Mouse (Mus musculus): ENCODE measurements at regions not wholly inside any gene's neighbourhood (a gene's known extent, or its start where the extent isn't known, plus 50 kb on each side); places are given as distances from the start of the nearest gene placed in this dataset.

DNA sequence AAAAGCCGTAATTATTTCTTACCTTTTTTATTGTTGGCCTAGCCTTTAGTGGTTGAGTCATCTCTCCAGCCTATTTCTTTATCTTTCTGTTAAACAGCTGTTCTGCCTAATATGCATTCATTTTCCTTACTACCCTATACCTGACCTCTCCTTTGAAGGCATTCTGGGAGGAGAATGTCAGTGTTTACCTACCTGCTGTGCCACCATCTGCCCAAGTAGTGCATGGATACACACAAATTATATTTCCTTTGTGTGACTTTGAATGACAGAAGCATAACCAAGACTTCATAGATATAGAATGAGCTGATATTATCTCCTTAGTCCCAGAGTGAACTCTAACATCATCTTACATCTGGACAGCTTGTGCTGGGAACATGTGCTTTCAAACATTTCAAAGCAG, 293.5 kb upstream of the Tom1l1 start:
- in situ Hi-C loops (cut with MboI, MseI) = no loop called here

DNA sequence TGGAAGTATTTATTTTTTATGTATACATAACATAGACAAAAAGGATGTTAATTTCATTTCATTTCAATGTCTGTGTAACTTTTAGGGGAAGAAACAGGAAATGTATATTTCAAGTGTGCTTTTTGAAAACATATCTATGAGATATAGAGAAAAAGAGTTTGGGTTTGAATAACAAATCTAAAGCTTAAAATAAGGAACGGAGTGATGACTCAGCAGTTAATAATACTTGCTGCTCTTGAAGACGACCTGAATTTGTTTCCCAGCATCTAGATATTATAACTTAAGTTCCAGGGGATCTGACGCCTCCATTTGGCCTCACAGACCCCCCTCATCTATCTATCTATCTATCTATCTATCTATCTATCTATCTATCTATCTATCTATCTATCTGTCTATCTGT, 290.1 kb upstream of the Tom1l1 start:
- in situ Hi-C loops (cut with MboI, MseI) = no loop called here

DNA sequence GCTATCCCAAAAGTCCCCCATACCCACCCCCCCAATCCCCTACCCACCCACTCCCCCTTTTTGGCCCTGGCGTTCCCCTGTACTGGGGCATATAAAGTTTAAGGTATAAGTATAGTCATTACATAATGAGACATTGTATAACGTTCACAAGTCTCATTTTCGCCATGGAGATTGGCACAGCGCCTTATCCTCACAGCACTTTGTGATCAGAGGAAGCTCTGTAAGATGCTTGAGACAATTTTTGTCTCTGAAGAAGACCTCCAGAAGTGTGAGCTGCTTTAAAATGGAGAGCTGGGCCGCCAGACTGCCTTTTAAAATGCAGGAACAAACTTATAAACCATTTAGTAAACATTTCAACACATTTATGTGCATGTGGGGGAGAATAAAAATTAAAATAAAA, 252.9 kb upstream of the Tom1l1 start:
- in situ Hi-C loops (cut with MboI, MseI) = loop anchor here (10.0 kb wide), 1 partner anchor 456 kb away; no protein-coding TSS in a partner anchor

DNA sequence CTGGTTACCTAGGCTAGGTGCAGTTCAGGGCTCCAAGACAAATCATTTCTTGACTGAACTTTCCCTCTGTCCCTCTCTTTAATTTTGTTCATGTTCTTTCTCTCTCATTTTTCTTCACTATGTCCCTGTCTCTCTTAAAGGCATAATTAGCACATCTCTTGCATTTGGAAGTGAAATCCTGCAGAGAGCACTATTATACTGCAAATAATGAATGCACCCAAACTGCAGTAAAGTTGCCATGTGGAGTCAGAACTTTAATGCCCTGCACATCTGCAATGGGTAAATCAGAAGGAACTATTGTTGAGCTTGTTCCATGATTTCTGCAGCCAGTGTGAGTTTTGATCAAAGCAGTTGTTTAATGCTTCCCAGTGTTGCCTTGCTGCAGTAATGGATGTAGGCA, 237.6 kb upstream of the Tom1l1 start:
- in situ Hi-C loops (cut with MboI, MseI) = no loop called here

DNA sequence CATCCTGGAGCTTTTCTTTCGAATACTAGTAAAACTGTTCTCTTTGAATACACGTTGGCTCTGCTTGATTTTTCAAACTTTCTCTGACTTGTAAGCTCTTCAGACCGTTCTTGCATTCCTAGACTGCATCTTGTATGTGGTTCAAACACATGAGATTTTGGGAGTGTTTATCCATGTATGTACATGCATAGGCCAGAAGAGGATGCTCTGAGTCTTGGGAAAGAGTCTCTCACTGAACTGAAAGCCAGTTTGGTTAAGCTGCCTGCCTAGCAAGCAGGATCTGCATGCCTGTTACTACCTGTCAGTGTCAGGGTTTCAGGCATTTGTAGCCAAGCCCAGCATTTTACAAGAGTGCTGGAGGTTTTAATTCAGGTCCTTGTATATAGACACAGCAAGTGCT, 229.6 kb upstream of the Tom1l1 start:
- in situ Hi-C loops (cut with MboI, MseI) = no loop called here

DNA sequence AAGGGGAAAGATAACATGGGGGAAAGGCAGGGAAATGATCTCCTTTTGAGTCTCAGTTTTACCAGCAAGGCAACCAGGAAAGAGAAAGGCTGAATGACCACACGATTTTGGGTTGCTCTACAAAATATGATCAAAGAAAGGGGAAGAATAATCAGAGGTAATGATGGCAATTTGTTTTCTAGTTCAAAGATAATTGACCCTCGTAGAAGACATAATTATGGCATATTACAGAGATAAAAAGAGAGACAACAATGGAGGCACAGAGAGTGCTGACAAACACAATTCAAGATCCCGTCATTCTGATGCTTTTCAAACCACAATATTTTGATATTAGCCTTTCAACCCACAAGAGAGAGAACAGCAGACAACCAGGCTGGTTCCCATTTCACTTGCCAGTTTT, 206.1 kb upstream of the Tom1l1 start:
- in situ Hi-C loops (cut with MboI, MseI) = no loop called here

DNA sequence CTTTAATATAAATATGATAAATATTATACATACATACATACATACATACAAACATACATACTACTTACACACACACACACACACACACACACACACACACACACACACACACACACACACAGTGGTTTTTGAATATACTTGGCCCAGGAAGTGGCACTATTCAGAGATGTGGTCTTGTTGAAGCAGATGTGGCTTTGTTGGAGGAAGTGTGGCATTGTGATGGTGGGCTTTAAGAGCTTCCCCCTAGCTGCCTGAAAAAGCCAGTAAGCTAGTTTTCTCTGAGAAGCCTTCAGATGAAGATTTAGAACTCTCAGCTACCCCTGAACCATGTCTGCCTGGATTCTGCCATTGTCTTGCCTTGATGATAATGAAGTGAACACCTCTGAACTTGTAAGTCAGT, 185.0 kb upstream of the Tom1l1 start:
- in situ Hi-C loops (cut with MboI, MseI) = no loop called here

DNA sequence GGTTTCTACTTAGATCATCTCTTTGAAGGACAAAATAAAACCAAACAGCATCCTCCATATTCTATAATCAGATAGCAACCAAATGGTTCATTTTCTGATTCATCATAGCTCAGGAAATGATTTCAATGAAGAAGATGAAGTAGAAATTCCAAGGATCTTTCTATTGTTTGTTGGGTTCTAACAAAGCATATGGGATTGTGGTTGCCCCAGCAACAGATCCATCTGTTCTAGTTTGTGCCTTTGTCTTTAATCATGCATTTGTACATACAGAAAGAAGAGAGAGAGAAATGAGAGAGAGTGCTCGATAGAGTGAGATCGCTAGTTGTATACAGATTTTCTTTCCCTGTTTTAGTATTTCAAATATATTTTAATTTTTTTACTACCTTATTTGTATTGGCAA, 183.5 kb upstream of the Tom1l1 start:
- in situ Hi-C loops (cut with MboI, MseI) = no loop called here

DNA sequence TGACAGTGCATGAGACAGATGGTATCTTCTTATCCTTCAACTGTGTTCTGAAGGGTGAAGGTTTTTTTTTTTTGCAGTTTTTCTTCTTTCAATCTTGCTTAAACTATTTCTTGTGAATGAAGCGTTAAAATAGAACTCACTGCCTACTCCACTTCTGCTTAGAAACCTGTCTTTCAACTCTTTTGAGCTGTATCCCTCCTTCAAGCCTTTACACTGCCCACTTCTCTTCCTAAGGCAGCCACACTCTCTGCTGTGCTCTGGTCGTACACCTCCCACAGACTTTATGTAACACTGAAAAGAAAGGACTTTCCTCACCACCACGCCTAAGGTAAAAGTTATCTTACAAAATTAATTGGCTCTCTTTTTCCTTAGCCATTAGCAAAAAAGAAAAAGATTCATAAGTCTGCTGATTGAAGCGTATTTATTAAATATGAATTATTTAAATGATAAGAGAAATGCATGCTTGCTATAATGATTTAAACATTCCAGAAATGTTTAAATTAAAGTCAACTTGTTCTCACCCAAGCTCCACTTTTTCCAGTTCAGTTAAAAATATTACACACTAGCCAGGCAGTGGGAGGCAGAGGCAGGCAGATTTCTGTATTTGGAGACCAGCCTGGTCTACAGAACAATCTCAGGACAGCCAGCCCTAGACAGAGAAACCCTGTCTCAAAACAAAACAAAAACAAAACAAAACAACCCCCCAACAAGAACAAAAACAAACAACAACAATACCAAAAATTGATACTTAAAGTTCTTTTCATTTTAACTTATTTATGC, 176.0 kb upstream of the Tom1l1 start:
- in situ Hi-C loops (cut with MboI, MseI) = no loop called here

DNA sequence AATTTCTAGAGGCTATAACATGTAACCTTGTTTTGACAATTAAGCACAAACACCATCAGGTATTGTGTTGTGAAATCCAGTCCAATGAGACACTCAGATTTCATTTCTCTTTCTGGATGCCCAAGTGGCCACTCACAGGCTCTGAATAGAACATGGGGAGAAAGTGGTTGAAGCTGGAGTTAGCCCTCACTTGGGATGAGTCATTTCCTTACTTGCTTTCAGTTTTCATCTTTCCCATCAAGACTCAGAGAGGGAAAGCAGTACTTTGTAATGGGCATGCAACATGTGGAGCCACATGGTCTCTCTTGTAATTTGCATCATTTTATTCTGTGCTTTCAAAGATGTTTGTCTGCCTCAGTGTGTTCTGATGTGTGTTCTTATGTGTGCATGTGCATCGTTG, 167.6 kb upstream of the Tom1l1 start:
- in situ Hi-C loops (cut with MboI, MseI) = no loop called here

DNA sequence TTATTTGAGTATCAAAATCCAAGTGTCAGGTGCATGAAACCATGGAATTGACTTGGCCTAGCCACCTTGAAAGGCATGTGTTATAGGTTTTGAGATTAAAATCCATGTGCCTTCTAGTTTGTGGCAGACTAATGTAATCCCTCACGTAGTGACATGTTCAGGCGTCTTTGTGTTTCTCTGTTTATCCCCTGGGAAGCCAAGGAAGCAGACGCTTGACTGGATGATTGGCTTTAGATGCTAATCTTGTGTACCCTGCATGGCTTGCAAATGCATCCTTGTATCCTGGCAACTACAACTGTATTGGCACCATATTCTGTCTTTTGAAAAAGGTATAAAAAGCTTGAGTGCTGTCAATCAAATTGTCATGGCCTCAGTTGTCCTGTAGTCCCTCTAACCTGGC, 167.2 kb upstream of the Tom1l1 start:
- in situ Hi-C loops (cut with MboI, MseI) = no loop called here

DNA sequence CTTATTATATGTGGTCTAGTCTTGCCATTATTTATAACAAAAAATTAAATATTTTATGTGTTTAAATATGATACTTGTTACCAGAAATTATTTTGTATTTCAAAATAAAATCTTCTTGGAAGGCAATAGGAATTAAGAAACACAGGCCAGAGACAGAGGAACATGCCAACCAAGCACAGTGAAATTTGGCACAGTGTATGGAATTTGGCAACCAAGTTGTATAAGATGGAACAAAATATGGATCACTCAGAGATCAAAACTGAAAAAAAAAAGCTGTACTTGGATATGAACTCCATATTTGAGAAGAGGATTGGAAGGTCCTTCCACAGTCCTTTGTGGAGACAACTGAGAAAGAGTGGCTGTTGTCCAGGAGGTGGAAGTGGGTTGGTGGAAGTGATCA, 163.1 kb upstream of the Tom1l1 start:
- in situ Hi-C loops (cut with MboI, MseI) = no loop called here

DNA sequence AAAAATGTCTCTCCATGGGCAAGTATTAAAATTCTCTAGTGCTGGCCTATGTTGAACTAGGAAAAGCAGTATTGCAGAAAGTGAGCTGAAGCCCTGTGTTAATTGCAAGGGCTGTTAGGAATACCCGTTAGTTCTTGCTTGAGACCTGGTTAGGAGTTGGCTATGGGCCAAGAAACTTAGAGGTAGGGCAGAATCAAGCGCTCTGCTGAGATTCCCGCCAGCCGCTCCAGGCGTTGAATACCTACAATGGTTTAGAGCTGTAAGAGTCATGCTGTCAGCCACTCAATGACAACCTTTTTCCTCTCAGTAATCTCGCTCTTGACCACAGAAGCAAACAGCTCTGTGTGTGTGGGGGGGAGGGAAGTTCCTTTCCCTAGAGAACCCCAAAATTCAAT, 156.8 kb upstream of the Tom1l1 start:
- in situ Hi-C loops (cut with MboI, MseI) = loop anchor here (10.0 kb wide), 1 partner anchor 1960 kb away; no protein-coding TSS in a partner anchor

DNA sequence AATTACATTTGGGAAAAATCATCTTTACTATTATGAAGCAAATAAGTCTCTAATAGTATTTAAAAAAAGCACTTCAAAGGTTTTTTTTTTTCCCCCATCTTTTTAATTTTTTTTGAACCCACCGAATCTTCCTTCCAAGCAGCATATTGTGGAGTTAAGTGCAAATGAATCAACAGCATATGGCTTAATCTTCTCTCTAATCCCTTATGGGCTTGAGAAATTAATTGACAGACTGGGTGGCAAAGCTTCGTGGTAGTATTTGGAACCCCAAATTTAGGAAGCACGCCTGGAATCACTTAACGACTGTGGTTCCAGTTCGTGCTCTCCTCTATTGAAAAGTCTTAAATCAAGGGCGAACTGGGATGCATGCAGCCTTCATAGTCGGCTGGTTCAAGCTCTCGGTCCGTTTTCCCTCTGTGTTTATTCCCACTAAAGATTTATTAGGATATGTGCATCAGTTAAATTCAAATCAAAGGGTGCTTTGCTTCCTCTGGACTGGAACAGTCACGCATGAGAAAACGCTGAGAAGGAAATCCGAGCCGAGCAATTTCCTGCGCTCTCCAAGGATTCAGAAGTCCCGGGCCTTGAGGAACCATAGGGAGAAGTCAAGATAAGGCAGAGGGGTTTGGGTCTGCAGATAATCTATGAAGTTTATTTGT, 156.2 kb upstream of the Tom1l1 start:
- in situ Hi-C loops (cut with MboI, MseI) = loop anchor here (10.0 kb wide), 1 partner anchor 1960 kb away; no protein-coding TSS in a partner anchor

DNA sequence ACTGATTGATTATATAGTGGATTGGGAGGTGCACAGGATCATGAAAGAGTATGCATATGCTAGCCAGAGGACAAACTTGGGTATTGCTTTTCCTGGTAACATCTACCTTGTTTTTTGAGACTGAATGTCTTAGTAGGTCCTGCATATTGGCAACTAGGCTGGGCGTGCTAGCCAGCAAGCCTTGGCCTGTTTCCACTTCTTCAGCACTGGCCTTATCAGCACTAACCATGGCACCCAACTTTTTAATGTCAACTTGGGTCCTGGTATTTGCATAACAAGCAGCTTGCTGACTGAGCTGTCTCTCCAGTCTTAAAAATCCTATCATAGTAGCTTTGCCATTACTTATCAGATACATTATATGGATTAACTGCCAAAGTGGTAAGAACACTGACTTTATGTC, 150.0 kb upstream of the Tom1l1 start:
- in situ Hi-C loops (cut with MboI, MseI) = no loop called here

DNA sequence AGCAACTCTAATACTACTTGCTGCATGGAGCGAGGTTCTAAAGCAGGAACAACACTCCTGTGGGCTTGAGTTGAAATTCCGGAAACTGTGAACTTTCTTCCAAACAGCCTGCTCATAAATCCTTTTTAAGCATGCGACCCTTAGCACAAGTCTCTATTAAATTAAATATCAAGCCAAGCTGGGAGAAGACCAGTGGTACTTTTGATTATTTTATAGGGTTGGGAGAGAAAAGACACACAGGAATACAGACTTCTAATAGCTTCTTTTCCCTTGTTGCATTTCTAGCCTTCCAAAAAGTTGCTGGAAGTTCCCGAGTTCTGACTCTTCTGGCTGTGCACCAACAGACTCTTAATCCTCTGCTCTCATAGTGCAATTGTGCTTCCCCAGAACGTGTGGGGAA, 136.6 kb upstream of the Tom1l1 start:
- in situ Hi-C loops (cut with MboI, MseI) = no loop called here

DNA sequence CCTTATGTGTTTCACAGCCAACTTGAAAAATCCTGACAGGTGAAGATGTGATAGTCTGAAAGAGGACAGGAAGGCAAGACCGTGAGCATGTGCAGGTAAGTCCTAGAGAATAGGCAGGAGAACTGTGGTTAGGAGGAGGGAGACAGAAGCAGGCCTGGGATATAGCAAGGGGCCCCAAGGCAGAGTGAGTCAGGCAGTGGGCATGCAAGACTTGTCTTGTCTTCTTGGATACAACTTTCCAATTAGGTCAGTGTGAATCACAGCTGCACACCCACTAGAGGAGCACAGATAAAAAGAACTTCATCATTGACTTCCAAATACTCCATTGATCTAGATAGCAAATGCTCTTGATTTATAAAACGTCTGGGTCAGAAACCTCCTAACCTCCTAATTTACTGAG, 128.6 kb upstream of the Tom1l1 start:
- in situ Hi-C loops (cut with MboI, MseI) = no loop called here

DNA sequence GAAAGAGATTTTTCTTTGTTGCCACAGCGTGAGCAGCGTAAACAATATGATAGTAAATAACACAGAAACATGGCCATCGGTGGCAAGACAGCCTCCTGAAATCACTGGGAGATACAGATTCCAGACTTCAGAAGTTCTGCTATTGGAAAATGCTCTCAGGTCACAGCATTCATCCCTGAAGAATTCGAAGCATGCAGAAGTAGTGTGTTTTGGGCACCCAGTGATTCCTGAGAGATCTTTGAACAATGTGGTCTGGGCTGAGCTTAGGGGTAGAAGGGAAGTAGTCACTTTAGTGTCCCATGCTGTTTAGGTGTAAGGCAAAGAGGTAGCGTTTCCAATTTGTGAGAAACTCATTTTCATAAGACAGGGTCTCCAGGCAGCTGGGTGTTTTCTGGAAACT, 126.3 kb upstream of the Tom1l1 start:
- in situ Hi-C loops (cut with MboI, MseI) = no loop called here

DNA sequence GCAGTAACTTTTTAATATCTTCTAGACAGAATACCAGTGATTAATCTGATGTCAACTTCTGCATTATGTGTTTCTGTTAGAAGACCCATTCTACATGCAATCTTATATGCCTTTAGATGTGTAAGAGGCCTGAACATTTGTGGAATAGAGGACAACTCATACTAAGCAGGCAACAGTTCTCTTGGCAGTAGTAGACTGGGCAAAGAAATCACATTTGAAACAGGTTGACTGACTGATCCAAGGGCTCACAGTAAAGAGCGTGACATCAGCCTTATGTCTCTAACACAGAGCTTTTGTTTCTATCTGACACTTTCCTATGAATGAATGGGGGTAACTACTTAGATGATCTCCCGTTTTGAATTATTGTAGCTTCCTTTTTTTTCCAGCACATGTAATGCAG, 124.8 kb upstream of the Tom1l1 start:
- in situ Hi-C loops (cut with MboI, MseI) = no loop called here

DNA sequence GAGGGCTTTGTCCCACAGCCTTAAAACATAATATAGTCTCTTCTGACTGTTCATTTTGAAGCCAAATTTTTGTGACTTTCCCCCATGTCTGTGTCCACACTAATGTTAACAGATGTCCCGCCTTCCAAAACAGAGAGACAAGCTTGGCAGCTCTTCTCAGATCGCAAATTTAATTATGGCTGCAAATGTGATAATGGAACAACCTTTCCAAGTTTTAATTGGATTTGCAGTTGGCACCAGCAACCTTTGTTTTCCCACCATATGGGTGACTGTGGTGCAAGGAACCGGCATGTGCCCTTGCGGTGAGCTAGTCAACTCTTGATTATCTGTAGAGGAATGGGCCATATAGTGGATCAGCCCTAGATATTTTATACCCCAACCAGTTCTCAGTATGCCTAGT, 124.4 kb upstream of the Tom1l1 start:
- in situ Hi-C loops (cut with MboI, MseI) = no loop called here

DNA sequence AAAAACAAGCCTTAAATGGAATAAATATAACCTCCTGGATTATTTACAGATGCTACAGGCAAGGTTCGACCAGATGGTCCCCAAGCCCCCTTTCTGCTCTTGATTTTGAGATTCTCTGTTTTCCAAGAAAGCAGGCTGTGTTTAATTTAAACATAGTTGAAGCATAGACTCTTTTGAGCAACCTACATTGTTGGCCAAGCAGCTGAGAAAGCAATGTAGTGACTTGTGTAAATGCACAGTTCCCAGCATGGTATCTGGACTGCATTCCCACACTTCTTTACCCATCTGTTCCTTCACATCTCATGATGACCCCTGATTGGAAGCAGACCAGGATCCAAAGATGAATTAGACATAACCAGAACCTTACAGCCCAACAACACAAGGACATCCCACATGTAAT, 120.3 kb upstream of the Tom1l1 start:
- in situ Hi-C loops (cut with MboI, MseI) = no loop called here

DNA sequence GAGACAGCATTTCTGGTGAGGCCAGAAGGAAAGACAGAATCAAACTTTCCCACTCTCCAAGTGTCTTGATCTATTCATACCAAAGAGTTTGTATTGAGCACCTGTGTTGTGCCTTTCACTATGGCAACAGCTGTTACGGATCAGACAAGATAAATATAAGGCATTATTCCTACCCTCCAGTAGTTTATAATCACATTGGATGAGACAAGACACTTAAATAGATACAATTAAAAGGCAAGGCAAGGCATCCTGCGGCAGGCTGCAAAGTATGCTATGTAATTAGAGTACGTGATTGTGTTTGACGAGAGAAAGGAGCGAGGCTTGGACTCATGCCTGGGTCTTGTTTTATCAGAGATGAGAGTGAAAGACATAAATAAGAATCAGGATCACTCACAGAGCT, 119.2 kb upstream of the Tom1l1 start:
- in situ Hi-C loops (cut with MboI, MseI) = no loop called here

DNA sequence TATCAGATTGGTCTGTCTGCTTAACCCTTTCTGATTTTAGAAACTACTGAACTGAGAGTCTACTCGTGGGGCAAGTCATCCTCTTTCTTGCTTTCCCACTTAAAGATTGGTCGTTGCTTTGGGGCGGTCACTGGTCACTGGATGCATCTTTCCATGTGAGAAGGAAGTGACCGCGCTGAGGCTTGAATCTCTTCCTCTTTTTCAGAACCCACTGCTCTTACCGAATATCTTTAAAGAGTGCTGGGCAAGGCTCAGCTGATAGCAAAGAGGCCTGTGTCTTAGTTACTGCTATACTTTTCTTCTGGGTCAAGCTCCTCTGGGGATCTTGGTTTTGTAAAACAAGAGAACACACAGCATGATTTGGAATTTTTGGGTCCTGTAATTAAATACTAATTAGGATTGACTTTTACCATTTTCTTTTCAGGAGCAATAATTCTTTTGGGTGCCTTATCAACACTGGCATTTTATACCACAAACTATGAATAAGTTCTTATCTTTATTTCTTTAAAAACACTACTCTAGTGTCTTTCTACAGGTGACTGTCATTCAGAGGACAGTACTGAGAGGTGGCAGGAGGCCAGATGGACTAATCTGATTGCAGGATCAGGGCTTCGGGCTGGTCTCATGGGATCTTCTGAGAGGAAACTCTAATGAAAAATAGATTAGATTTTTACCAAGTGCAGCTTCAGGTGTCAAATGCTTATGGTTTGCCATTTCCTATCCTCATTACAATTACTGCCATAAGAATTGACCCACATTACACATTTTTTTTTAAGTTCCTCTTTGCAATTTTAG, 114.6 kb upstream of the Tom1l1 start:
- in situ Hi-C loops (cut with MboI, MseI) = no loop called here

Measured in T-helper 2 cell (primary cell).